Comparison of ENCODE assay signal across 29 mouse cellular contexts in genomic region chr4:57770185-57770823, GRCm38 (mm10). TPM values are rescaled to one million over a fixed set of nuclear protein-coding genes. Genes with fewer than 3 reads are reported as not detected.
A peak's percentile ranks its signal among the peaks of the same experiment; 100 is the strongest.
DNase-seq lines count a peak whose midpoint lies in the region; ATAC-seq and TF ChIP-seq lines count a peak whose summit lies in the region.
"Had no signal": no experiment of that assay in that cellular context is flagged by ENCODE, and none has a peak within 500 bp of the region (broad histone marks: within the 10 kb centered on the region; RNA-seq: fewer than 3 reads in every experiment).

No protein-coding gene starts in this region.

- H3K27me3 ChIP-seq in hindbrain, embryonic 10.5 days (ENCODE audit: insufficient read depth, poor library complexity, severe bottlenecking), result no peaks in the 10 kb centered on the region
- H3K27me3 ChIP-seq in hindbrain, postnatal 0 days (ENCODE audit: insufficient read depth, low read length), result no peaks in the 10 kb centered on the region
- H3K27me3 ChIP-seq in embryonic facial prominence, embryonic 10.5 days (replicated peaks; ENCODE audit: low read depth, poor library complexity, severe bottlenecking), result no peaks in the 10 kb centered on the region
- no peaks in the 10 kb centered on the region for H3K27me3 ChIP-seq in thymus, adult 2 months (ENCODE audit: control insufficient read depth, insufficient read depth, low read length)
- H3K27me3 ChIP-seq: embryonic facial prominence, embryonic 12.5 days; heart, embryonic 12.5 days; hindbrain, embryonic 15.5 days; liver, embryonic 15.5 days; neural tube, embryonic 12.5 days had no signal

- TF ChIP-seq CTCF in hindbrain, postnatal 0 days (IDR thresholded peaks at IDR 0.05; ENCODE audit: low read depth), result no peak
- no peak for TF ChIP-seq CTCF in thymus, adult 2 months (IDR thresholded peaks at IDR 0.05; ENCODE audit: borderline replicate concordance, control insufficient read depth, extremely low read depth, insufficient read depth, low read length, poor library complexity)

- peaks cover 42% of the 10 kb centered on the region for H3K4me1 ChIP-seq in hindbrain, embryonic 10.5 days (replicated peaks)
- H3K4me1 ChIP-seq in hindbrain, postnatal 0 days (ENCODE audit: insufficient read depth, low read length), result no peaks in the 10 kb centered on the region
- H3K4me1 ChIP-seq in embryonic facial prominence, embryonic 10.5 days, result peaks cover 31% of the 10 kb centered on the region
- H3K4me1 ChIP-seq in thymus, adult 2 months (replicated peaks; ENCODE audit: control insufficient read depth, insufficient read depth, low read length), result no peaks in the 10 kb centered on the region; the same call in 1 of the 2 replicates
- H3K4me1 ChIP-seq: hindbrain, embryonic 15.5 days had no signal

- no peak overlapping the region for H3K9ac ChIP-seq in hindbrain, postnatal 0 days (replicated peaks; ENCODE audit: low read length)
- H3K9ac ChIP-seq: embryonic facial prominence, embryonic 12.5 days; heart, embryonic 12.5 days; hindbrain, embryonic 15.5 days; liver, embryonic 15.5 days; lung, embryonic 14.5 days; neural tube, embryonic 12.5 days had no signal

- H3K4me2 ChIP-seq in hindbrain, postnatal 0 days (ENCODE audit: low read depth, low read length), result no peak overlapping the region
- H3K4me2 ChIP-seq: embryonic facial prominence, embryonic 12.5 days; heart, embryonic 12.5 days; hindbrain, embryonic 15.5 days; liver, embryonic 15.5 days; lung, embryonic 14.5 days; midbrain, embryonic 11.5 days; neural tube, embryonic 12.5 days had no signal

- ATAC-seq in hindbrain, postnatal 0 days, result no peak
- ATAC-seq: forebrain, embryonic 16.5 days; midbrain, embryonic 16.5 days had no signal

- H3K4me3 ChIP-seq in hindbrain, embryonic 10.5 days, result no peak overlapping the region
- no peak overlapping the region for H3K4me3 ChIP-seq in hindbrain, postnatal 0 days (ENCODE audit: low read length)
- H3K4me3 ChIP-seq in embryonic facial prominence, embryonic 10.5 days, result no peak overlapping the region
- no peak overlapping the region for H3K4me3 ChIP-seq in thymus, adult 2 months (ENCODE audit: control insufficient read depth, insufficient read depth, low read length)
- H3K4me3 ChIP-seq: embryonic facial prominence, embryonic 12.5 days; forebrain, embryonic 10.5 days; gastrocnemius, adult 2 months; heart, embryonic 12.5 days; hindbrain, embryonic 15.5 days; liver, embryonic 15.5 days; neural tube, embryonic 12.5 days had no signal

- TF ChIP-seq POLR2A in thymus, adult 2 months (IDR thresholded peaks at IDR 0.05; ENCODE audit: control insufficient read depth, extremely low read depth, insufficient read depth, low read length, poor library complexity), result no peak

- no peaks in the 10 kb centered on the region for H3K36me3 ChIP-seq in hindbrain, embryonic 10.5 days
- H3K36me3 ChIP-seq in hindbrain, postnatal 0 days (ENCODE audit: insufficient read depth, low read length), result no peaks in the 10 kb centered on the region
- no peaks in the 10 kb centered on the region for H3K36me3 ChIP-seq in embryonic facial prominence, embryonic 10.5 days (replicated peaks)
- H3K36me3 ChIP-seq in thymus, adult 2 months (ENCODE audit: control insufficient read depth, insufficient read depth, low read length), result no peaks in the 10 kb centered on the region
- H3K36me3 ChIP-seq: embryonic facial prominence, embryonic 12.5 days; forebrain, embryonic 10.5 days; G1E; hindbrain, embryonic 15.5 days; liver, embryonic 15.5 days; neural tube, embryonic 12.5 days had no signal

- DNase-seq in hindbrain, embryonic 10.5 days (ENCODE audit: low spot score), result no peak
- DNase-seq in hindbrain, postnatal 0 days (ENCODE audit: low spot score), result no peak
- DNase-seq in R1 (ENCODE audit: low read depth, low spot score), result peak; percentile 87
- DNase-seq in embryonic facial prominence, embryonic 10.5 days (ENCODE audit: low spot score), result no peak
- DNase-seq in thymus, adult 2 months, result no peak
- DNase-seq in spleen, adult 12 weeks (ENCODE audit: low spot score), result no peak
- no peak for DNase-seq in urinary bladder, postnatal 25 days (ENCODE audit: low spot score)
- DNase-seq: adrenal gland, adult 8-10 months; cerebellum, adult 11 months; cerebellum, adult 9-10 months; cerebellum, postnatal 36 days; gastrocnemius, adult 2 months; gastrocnemius, postnatal 36 days; heart, adult 18-20 months; kidney, adult 2 months; kidney, postnatal 4 days; liver; lung, embryonic 14.5 days; right cerebral cortex, postnatal 4 days had no signal

- WGBS in hindbrain, embryonic 10.5 days, result 58% methylated on average over 4 of the region's 4 CpGs
- WGBS in hindbrain, postnatal 0 days, result 53% methylated on average over 4 of the region's 4 CpGs
- 77% methylated on average over 4 of the region's 4 CpGs for WGBS in embryonic facial prominence, embryonic 10.5 days
- 97% methylated on average over 4 of the region's 4 CpGs for WGBS in thymus, adult 2 months

- H3K9me3 ChIP-seq in hindbrain, embryonic 10.5 days, result no peaks in the 10 kb centered on the region
- no peaks in the 10 kb centered on the region for H3K9me3 ChIP-seq in hindbrain, postnatal 0 days (ENCODE audit: low read length)
- H3K9me3 ChIP-seq in embryonic facial prominence, embryonic 10.5 days, result no peaks in the 10 kb centered on the region
- H3K9me3 ChIP-seq: embryonic facial prominence, embryonic 12.5 days; forebrain, embryonic 10.5 days; heart, embryonic 12.5 days; hindbrain, embryonic 15.5 days; liver, embryonic 15.5 days; neural tube, embryonic 12.5 days had no signal

- H3K27ac ChIP-seq in hindbrain, embryonic 10.5 days, result peak overlapping the region; percentile 37; the same call in 1 of the 2 replicates
- no peak overlapping the region for H3K27ac ChIP-seq in hindbrain, postnatal 0 days
- H3K27ac ChIP-seq in embryonic facial prominence, embryonic 10.5 days (replicated peaks), result peak overlapping the region; percentile 48
- no peak overlapping the region for H3K27ac ChIP-seq in thymus, adult 2 months (ENCODE audit: control insufficient read depth, insufficient read depth, low read length)
- H3K27ac ChIP-seq: embryonic facial prominence, embryonic 12.5 days; forebrain, embryonic 10.5 days; gastrocnemius, adult 2 months; hindbrain, embryonic 15.5 days; liver, embryonic 15.5 days; neural tube, embryonic 12.5 days had no signal

RNA-seq across cellular contexts. Expression of gene Akap2, which starts 52.8 kb away (rescaled TPM):
- 30.2 and 31.8 TPM in 2 replicates for polyA plus RNA-seq in hindbrain, embryonic 10.5 days (2016; fragmentation: Nextera tagmentation; extraction: Ambion mirVana)
- total RNA-seq in hindbrain, postnatal 0 days (2014; rRNA removed), result 19.3 and 37.7 TPM in 2 replicates
- polyA plus RNA-seq in hindbrain, postnatal 0 days (2015; fragmentation: Nextera tagmentation; extraction: Ambion mirVana), result 11.5 and 13.4 TPM in 2 replicates
- polyA plus RNA-seq in embryonic facial prominence, embryonic 10.5 days (2016; fragmentation: Nextera tagmentation; extraction: Ambion mirVana), result 21.3 and 24.7 TPM in 2 replicates
- polyA plus RNA-seq in thymus, adult 2 months (2012; rRNA removed), result 99.2 and 117 TPM in 2 replicates
- polyA plus RNA-seq: G1E had no signal

Comparison
In these comparisons a context has a peak if more than half of its experiments do, and no peak if none do; other contexts are left out.
1. H3K27ac ChIP-seq: peak in hindbrain, embryonic 10.5 days (single experiment) and embryonic facial prominence, embryonic 10.5 days (single experiment); none in hindbrain, postnatal 0 days (single experiment) and thymus, adult 2 months (single experiment).